Mouse (Mus musculus) ES-Bruce4 (cell line): ENCODE data around the gene Abhd15.

ENCODE experiments used
- CTCF ChIP-seq: IDR thresholded peaks from one replicate; pipeline ENCODE4 v1.8.1; 2011; ENCODE audit warnings: low read depth, low read length
- EP300 ChIP-seq: IDR thresholded peaks from 2 replicates; pipeline ENCODE4 v1.6.1; 2011; ENCODE audit warnings: low read depth, low read length; ENCODE audit not compliant: insufficient read depth
- POLR2A ChIP-seq: IDR thresholded peaks from one replicate; pipeline ENCODE4 v1.8.1; 2011; ENCODE audit warnings: low read length; ENCODE audit not compliant: insufficient read depth

- TF ChIP-seq POLR2A = no peak
- TF ChIP-seq CTCF = no peak
- TF ChIP-seq EP300 = no peak
These were observed 25.2 kb upstream of the Abhd15 start, which contains the start of gene Ankrd13b for GRCm38 (mm10) chr11:77489591-77490235.
